Mouse (Mus musculus) erythroblast, embryonic 14.5 days (primary cell): Measurements from ENCODE around the gene Grm3.

Source experiments
- GATA1 ChIP-seq: IDR thresholded peaks from 2 replicates; pipeline ENCODE4 v1.6.1; 2012; ENCODE audit warnings: low read length, inconsistent platforms, mixed read lengths
- TAL1 ChIP-seq: IDR thresholded peaks from 3 replicates; pipeline ENCODE4 v1.6.1; 2012; ENCODE audit warnings: low read length, inconsistent platforms, mixed read lengths

GRCm38 (mm10) chr5:9724956-9725600, at the start of gene Grm3:
- TF ChIP-seq TAL1 (no peak), GATA1 (no peak)
